Mouse (Mus musculus): ENCODE results near the gene Serpinb13. TPM values are rescaled to one million over a fixed set of nuclear protein-coding genes. Genes with fewer than 3 reads are reported as not detected.
"Not testable (repeated sequence)": the region's sequence is repeated elsewhere in the genome, so short reads cannot be mapped to it uniquely, and the experiment has no call there.

Gene Serpinb13
- total and polyA plus RNA-seq, 3 experiments = not detected

DNA sequence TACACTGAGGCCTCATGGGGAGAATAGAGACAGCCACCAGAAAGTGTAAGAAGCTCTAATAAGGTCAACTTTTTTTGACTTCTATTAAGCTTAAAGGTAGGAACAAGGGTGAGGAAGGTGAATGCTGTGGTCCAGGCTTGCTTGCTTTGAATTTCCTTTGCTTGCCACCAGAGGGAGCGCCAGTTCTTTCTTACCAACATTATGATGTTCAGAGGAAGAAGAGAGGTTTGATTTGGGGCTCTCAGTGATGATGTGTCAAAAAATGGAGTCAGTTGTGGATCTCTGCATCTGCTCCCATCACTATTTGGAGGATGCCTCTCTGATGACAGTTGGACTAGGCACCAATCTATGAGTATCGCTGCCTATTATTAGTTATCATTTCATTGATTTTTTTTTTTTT is 33.7 kb downstream of the Serpinb13 start:
- no peak for DNase-seq (ENCODE audit: low spot score)

DNA sequence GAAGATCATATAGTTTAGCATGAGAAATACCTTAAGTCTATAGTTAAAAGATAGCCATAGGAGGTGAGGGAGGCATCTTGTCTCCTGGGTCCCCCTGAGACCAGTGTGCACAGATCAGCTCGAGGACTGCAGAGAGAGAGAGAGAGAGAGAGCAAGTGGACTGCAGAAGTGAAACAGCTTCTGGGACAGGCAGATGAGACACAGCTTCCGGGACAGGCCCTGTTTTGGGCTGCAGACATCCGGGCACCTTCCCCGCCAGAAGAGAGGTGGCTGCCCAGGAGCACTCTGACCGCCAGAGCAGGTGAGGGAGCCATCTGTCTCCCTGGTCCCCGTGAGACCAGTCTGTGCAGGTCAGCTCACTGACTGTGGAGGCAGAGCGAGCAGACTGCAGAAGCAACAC is 34.4 kb downstream of the Serpinb13 start:
- no peak for ATAC-seq (ENCODE audit: extremely low read depth, insufficient number of reproducible peaks, low FRiP score, poor library complexity, severe bottlenecking)
- Histone ChIP-seq H3K9me3 (replicated peaks) (peaks cover 7% of the 10 kb centered on the region), H3K4me3 (ENCODE audit: low read depth, low read length) (0 out of 2 replicates have a peak overlapping the region, but pooled peaks have one; percentile 9), H3K36me3 (replicated peaks) (no peaks in the 10 kb centered on the region), H3K27me3 (ENCODE audit: insufficient read depth, low read length) (no peaks in the 10 kb centered on the region), H3K4me1 (ENCODE audit: insufficient read depth, low read depth, low read length) (no peaks in the 10 kb centered on the region)
- DNase-seq (ENCODE audit: low spot score) = no peak
- TF ChIP-seq GATA1 (IDR thresholded peaks at IDR 0.05; ENCODE audit: borderline replicate concordance, low read length) (no peak), TAL1 (conservative IDR thresholded peaks at IDR 0.05; ENCODE audit: low read depth, low read length) (no peak), GATA2 (IDR thresholded peaks at IDR 0.05; ENCODE audit: borderline replicate concordance, low read depth, low read length) (no peak), CTCF (IDR thresholded peaks at IDR 0.05; ENCODE audit: low read depth, low read length) (no peak), POLR2AphosphoS5 (IDR thresholded peaks at IDR 0.05; ENCODE audit: insufficient replicate concordance, low read depth, low read length) (no peak)

More for the DNA sequence above, 33.7 kb downstream of the Serpinb13 start:
- ATAC-seq (ENCODE audit: extremely low read depth, insufficient number of reproducible peaks, low FRiP score, poor library complexity, severe bottlenecking) = peak; percentile 34; the same call in 1 of the 2 replicates
- H3K36me3 ChIP-seq (replicated peaks) = no peaks in the 10 kb centered on the region
- peaks cover 7% of the 10 kb centered on the region for H3K9me3 ChIP-seq (replicated peaks)
- H3K27me3 ChIP-seq (ENCODE audit: insufficient read depth, low read length) = no peaks in the 10 kb centered on the region
- TF ChIP-seq GATA1 (IDR thresholded peaks at IDR 0.05; ENCODE audit: borderline replicate concordance, low read length) (no peak), TAL1 (conservative IDR thresholded peaks at IDR 0.05; ENCODE audit: low read depth, low read length) (no peak), POLR2AphosphoS5 (IDR thresholded peaks at IDR 0.05; ENCODE audit: insufficient replicate concordance, low read depth, low read length) (no peak), GATA2 (IDR thresholded peaks at IDR 0.05; ENCODE audit: borderline replicate concordance, low read depth, low read length) (no peak), CTCF (IDR thresholded peaks at IDR 0.05; ENCODE audit: low read depth, low read length) (no peak)
- H3K4me3 ChIP-seq (ENCODE audit: low read depth, low read length) = no peak overlapping the region
- no peaks in the 10 kb centered on the region for H3K4me1 ChIP-seq (ENCODE audit: insufficient read depth, low read depth, low read length)

DNA sequence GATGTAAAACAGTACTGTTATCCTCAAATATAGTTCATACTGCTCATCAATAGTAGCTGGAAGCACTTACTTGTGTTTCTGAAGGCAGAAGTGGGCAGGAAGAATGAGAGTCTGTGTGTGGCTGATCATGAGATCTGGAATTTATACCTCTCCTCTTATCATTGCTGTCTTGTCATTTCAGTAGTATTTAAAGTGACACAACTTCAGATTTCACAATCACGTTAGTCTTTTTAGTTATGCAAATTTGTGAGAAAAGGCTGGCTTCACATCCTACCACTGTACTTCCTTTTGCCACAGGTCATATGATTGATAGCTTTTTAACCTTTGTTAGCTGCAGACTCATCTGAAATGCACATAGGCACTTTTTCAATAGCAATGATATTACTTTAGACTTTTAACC is 45.1 kb downstream of the Serpinb13 start:
- H3K27me3 ChIP-seq (ENCODE audit: insufficient read depth, low read length) = no peaks in the 10 kb centered on the region
- H3K4me3 ChIP-seq (ENCODE audit: low read depth, low read length) = no peak overlapping the region
- ATAC-seq (ENCODE audit: extremely low read depth, insufficient number of reproducible peaks, low FRiP score, poor library complexity, severe bottlenecking) = no peak
- no peaks in the 10 kb centered on the region for H3K36me3 ChIP-seq (replicated peaks)
- TF ChIP-seq TAL1 (conservative IDR thresholded peaks at IDR 0.05; ENCODE audit: low read depth, low read length) (no peak), GATA2 (IDR thresholded peaks at IDR 0.05; ENCODE audit: borderline replicate concordance, low read depth, low read length) (no peak), POLR2AphosphoS5 (IDR thresholded peaks at IDR 0.05; ENCODE audit: insufficient replicate concordance, low read depth, low read length) (no peak), CTCF (IDR thresholded peaks at IDR 0.05; ENCODE audit: low read depth, low read length) (no peak), GATA1 (IDR thresholded peaks at IDR 0.05; ENCODE audit: borderline replicate concordance, low read length) (no peak)
- peaks cover 9% of the 10 kb centered on the region for H3K9me3 ChIP-seq (replicated peaks)
- DNase-seq (ENCODE audit: low spot score) = no peak
- H3K4me1 ChIP-seq (ENCODE audit: insufficient read depth, low read depth, low read length) = no peaks in the 10 kb centered on the region

DNA sequence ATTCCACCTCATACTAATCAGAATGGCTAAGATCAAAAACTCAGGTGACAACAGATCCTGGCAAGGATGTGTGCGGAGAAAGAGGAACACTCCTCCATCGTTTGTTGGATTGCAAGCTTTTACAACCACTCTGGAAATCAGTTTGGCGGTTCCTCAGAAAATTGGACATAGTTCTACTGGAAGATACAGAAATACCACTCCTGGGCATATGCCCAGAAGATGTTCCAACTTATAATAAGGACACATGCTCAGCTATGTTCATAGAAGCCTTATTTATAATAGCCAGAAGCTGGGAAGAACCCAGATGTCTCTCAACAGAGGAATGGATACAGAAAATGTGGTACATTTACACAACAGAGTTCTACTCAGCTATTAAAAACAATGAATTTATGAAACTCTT is 53.5 kb downstream of the Serpinb13 start:
- H3K9me3 ChIP-seq (replicated peaks); ATAC-seq (ENCODE audit: extremely low read depth, insufficient number of reproducible peaks, low FRiP score, poor library complexity, severe bottlenecking); H3K4me1 ChIP-seq (ENCODE audit: insufficient read depth, low read depth, low read length); H3K27me3 ChIP-seq (ENCODE audit: insufficient read depth, low read length); H3K4me3 ChIP-seq (ENCODE audit: low read depth, low read length); DNase-seq (ENCODE audit: low spot score); H3K36me3 ChIP-seq (replicated peaks): not testable (repeated sequence)

Other genes starting within 250 kb of the Serpinb13 start
- gene Kdsr, start 221.3 kb upstream of the Serpinb13 start, total RNA-seq (2014; fragmentation: Nextera tagmentation) = 15.7 and 27.1 TPM in 2 replicates
- 63.9 TPM in 2 replicates for gene Kdsr, start 221.3 kb upstream of the Serpinb13 start, total RNA-seq (2017)
- gene Kdsr, start 221.3 kb upstream of the Serpinb13 start, polyA plus RNA-seq (2012) = 5.9 and 9.3 TPM in 2 replicates
- 174 and 200 TPM in 2 replicates for gene Vps4b, start 184.3 kb upstream of the Serpinb13 start, total RNA-seq (2014; fragmentation: Nextera tagmentation)
- 159 and 219 TPM in 2 replicates for gene Vps4b, start 184.3 kb upstream of the Serpinb13 start, total RNA-seq (2017)
- gene Vps4b, start 184.3 kb upstream of the Serpinb13 start, polyA plus RNA-seq (2012) = 51.7 and 63.5 TPM in 2 replicates
- not detected in 2 replicates for gene Serpinb5, start 119.8 kb upstream of the Serpinb13 start, total RNA-seq (2014; fragmentation: Nextera tagmentation)
- gene Serpinb5, start 119.8 kb upstream of the Serpinb13 start, total RNA-seq (2017) = 0.06 and 0.16 TPM in 2 replicates
- gene Serpinb5, start 119.8 kb upstream of the Serpinb13 start, polyA plus RNA-seq (2012) = not detected in 2 replicates
- gene Serpinb12, start 46.5 kb upstream of the Serpinb13 start, total RNA-seq (2014; fragmentation: Nextera tagmentation) = not detected in 2 replicates
- gene Serpinb12, start 46.5 kb upstream of the Serpinb13 start, total RNA-seq (2017) = 0.06 and 0.11 TPM in 2 replicates
- not detected in 2 replicates for gene Serpinb12, start 46.5 kb upstream of the Serpinb13 start, polyA plus RNA-seq (2012)
- not detected in 2 replicates for gene Serpinb3a, start 71.3 kb downstream of the Serpinb13 start, total RNA-seq (2014; fragmentation: Nextera tagmentation)
- gene Serpinb3a, start 71.3 kb downstream of the Serpinb13 start, total RNA-seq (2017) = not detected in 2 replicates
- gene Serpinb3a, start 71.3 kb downstream of the Serpinb13 start, polyA plus RNA-seq (2012) = not detected in 2 replicates
- not detected in 2 replicates for gene Serpinb3d, start 102.5 kb downstream of the Serpinb13 start, total RNA-seq (2014; fragmentation: Nextera tagmentation)
- gene Serpinb3d, start 102.5 kb downstream of the Serpinb13 start, total RNA-seq (2017) = not detected in 2 replicates
- gene Serpinb3d, start 102.5 kb downstream of the Serpinb13 start, polyA plus RNA-seq (2012) = not detected in 2 replicates